Mouse (Mus musculus): Measurements from ENCODE around the gene Tmem229b.
A peak's percentile ranks its signal among the peaks of the same experiment; 100 is the strongest.
"Not testable (repeated sequence)": the region's sequence is repeated elsewhere in the genome, so short reads cannot be mapped to it uniquely, and the experiment has no call there.

The Tmem229b gene

DNA sequence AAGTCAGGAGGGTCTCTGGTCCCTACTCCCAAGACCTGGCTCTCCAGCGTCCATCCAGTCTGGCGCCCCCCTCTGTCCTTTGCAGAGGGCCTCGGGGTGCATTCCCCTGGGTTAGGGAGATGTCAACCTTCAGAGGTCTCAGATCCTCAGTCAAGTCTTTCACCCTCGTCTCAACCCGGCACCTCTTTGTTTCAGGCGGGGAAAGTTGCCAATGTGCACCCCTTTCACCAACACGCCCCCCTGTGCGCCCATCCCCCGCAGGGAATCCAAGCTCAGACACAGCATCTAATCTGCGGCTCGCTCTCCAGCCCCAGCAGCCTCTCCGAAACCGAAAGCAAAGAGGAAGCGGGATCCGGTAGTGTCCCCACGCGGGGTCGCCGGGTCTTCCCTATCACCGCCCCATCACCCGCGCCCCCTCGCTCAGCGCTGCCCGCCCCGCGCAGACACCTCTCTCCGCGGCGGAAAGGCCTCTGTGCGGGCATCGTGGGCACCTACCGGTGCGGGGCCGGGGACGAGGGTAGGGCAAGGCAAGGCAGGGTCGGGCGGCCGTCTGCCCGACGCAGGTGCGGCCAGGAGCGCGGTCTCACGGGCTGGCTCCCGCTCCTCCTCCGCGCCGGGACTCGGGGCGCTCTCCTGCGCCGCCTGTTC, 825 bp downstream of the Tmem229b start:
- DNase-seq (ENCODE audit: extremely low spot score, low spot score): peak; percentile 72

DNA sequence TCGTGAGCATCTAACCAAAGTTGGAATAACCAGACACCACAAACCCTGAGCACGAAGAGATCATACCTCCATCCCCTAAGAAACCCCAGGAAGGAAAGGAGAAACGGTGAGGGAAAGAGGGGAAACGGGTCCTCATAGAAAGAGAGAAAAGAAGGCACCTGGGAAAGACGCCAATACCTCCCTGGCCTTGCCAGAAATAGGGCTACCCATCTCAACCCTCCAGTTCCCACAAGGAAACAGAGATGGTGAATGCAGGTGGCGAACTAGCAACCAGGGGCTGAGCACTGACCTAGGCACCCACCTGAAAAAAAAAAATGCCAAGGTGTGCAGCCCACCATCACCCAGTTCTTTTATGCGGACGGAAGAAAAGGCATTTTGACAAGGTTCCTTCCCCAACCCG, 1.4 kb downstream of the Tmem229b start:
- no peak for DNase-seq (ENCODE audit: extremely low spot score, low spot score)

DNA sequence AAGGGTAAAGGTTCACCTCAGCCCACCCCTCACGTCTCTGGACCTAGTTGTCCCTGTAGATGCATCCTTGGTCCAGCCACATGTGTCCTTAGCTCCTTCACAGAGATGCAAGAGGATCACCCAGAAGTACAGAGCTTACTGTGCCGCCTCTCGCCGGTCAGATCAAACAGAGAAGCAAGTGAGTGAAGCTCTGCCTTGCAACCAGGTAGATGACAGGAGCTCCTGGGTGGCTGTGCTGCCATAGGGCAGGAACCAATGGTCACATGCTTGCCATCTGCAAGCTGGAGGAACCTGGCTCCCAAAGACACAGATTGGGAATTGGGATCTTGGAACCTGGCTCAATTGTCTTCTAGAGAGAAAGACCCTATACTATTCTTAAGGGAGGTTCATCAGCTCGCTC, 2.0 kb downstream of the Tmem229b start:
- DNase-seq (ENCODE audit: extremely low spot score, low spot score): peak; percentile 14

DNA sequence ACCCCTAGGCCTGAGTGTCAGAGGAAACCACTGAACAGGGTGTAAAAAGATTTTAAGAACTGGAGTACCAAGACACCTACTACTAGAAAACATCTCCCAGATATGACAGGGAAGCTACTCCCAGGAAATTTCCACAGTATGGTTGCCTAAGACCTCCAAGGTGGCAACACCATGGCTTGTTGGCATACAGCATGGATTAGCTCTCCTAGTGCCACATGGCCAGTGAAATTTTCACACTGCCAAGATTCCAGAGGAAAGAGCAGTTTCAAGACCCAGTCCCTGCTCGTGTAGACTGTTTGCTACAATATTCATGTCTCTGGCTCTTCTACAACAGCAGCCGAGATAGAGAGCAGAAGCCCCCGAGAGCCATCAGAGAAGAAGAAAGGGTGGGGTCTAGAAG, 4.4 kb downstream of the Tmem229b start:
- DNase-seq (ENCODE audit: extremely low spot score, low spot score): no peak

- no peak for DNase-seq (ENCODE audit: extremely low spot score, low spot score)
These were observed 5.0 kb downstream of the Tmem229b start for GRCm38 (mm10) chr12:79002406-79002805.

- no peak for DNase-seq (ENCODE audit: extremely low spot score, low spot score)
These were observed 10.7 kb downstream of the Tmem229b start for GRCm38 (mm10) chr12:78996711-78997110.

DNA sequence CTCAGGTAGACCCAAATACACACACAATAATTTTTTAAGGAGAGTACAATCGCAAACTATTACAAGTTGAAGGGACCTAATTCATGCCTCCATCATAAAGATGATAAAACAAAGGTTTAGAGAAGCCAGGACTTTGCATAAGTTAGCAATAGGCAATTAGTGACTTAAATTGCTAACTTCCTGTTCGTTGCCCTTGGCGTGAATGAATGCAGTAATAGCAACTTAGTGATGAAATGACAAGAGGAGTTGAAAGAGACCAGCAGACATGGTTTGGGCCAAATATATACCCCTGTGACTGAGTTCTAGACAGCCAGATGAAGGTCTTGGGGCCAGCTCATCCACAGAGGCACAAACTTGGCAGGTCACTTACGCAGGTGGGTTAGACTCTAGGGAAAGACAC, 11.2 kb downstream of the Tmem229b start:
- DNase-seq (ENCODE audit: extremely low spot score, low spot score): no peak

DNA sequence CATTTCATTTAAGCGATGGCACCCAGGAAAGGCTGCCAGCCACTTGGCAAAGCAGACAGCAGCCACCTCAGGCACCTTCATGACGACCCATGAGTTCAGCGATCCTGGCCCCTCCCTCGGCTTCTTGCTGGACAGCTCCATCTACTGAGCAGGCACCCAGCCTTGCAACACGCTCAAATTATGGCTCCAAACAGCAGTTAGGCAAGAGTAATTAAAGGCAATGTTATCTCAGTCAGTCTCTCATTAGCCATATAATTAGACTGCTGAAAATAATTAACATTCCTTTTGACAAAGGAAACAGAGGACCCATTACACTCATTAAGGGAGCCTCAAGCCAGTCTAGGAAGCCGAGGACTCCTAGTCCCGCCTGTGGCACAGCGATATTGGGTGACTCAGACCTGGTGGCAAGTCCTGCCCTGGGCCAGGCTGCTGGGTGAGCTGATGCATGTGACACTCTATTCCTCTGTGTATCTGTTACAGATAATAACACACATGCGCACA, 19.8 kb downstream of the Tmem229b start:
- DNase-seq (ENCODE audit: extremely low spot score, low spot score): no peak

DNA sequence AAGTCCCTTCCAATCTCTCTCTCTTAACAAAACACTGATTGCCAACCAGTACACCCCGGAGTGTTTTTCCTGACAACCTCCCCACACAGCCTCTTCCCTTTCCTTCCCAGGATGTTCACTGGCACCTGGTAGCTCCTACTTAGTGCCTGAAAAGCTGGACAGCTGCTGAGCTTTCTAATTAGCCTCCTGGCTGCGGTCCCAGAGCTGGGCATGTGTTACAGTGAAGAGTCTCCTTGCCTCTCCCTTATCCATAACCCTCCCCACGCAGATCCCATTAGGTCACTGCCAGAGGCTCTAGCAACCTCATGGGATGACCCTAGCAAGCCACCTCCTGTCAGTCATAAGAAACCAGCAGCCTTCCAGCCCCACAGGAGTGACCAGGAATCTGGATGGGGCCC, 23.4 kb downstream of the Tmem229b start:
- DNase-seq (ENCODE audit: extremely low spot score, low spot score): no peak

GRCm38 (mm10) chr12:78983296-78984034, 24.0 kb downstream of the Tmem229b start:
- no peak for DNase-seq (ENCODE audit: extremely low spot score, low spot score)

GRCm38 (mm10) chr12:78981938-78982825, 25.2 kb downstream of the Tmem229b start:
- no peak for DNase-seq (ENCODE audit: extremely low spot score, low spot score)

DNA sequence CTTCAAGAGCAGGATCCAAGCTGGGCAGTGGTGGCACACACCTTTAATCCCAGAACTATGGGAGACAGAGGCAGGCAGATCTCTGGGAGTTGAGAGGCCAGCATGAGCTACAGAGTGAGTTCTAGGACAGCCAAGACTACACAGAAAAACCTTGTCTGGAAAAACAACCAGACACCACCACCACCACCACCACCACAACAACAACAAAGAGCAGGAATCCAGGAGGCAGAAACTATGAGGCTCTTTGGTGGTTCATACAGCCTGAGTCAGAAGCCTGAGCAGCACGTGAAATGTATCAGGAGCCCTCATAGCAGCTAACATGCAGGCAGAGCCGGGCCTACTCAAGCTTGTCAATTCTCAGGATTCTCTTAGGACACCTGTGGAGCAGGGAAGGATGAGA, 26.3 kb downstream of the Tmem229b start:
- no peak for DNase-seq (ENCODE audit: extremely low spot score, low spot score)

DNA sequence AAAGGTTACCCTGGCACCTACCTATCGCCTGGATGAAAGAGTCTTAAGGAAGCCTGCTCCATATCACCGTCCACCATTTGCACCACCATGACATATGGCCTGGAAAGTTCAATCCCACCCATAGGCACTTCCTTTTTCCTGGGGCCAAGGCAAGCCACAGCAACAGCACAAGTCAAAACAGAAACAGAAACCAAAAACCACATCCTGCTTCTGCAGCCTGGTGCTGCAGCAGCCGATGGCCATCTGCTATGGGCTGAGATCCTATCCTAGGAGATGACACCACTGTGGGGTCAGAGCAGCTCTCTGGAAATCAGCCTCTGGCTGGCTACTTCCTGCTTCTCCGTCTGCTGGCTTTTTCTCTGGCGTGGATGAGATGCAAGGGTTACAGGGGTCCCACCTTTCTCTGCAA, 26.7 kb downstream of the Tmem229b start:
- DNase-seq (ENCODE audit: extremely low spot score, low spot score): no peak

GRCm38 (mm10) chr12:78977552-78977951, 29.9 kb downstream of the Tmem229b start:
- no peak for DNase-seq (ENCODE audit: extremely low spot score, low spot score)

- DNase-seq (ENCODE audit: extremely low spot score, low spot score): no peak
These were observed 30.3 kb downstream of the Tmem229b start for GRCm38 (mm10) chr12:78977078-78977477.

- DNase-seq (ENCODE audit: extremely low spot score, low spot score): no peak
These were observed 31.6 kb downstream of the Tmem229b start for GRCm38 (mm10) chr12:78975836-78976235.

- no peak for DNase-seq (ENCODE audit: extremely low spot score, low spot score)
These were observed 32.7 kb downstream of the Tmem229b start for GRCm38 (mm10) chr12:78974767-78975166.

DNA sequence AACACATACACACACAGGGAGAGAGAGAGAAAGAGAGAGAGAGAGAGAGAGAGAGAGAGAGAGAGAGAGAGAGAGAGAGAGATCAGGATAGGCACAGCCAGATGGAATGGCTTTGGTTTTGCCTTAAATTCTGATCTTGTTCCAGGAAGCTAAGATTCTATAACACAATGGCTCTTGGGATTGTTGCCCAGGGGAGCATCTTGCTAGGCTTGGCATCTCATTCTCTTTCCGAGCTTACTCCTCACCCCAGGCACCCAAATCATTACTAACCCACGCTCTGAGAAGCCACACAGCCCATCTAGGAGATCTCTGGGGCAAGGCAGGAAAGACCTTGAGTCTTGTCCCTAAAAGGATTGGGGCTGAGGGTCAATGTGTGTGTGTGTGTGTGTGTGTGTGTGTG, 33.6 kb downstream of the Tmem229b start:
- no peak for DNase-seq (ENCODE audit: extremely low spot score, low spot score)

DNA sequence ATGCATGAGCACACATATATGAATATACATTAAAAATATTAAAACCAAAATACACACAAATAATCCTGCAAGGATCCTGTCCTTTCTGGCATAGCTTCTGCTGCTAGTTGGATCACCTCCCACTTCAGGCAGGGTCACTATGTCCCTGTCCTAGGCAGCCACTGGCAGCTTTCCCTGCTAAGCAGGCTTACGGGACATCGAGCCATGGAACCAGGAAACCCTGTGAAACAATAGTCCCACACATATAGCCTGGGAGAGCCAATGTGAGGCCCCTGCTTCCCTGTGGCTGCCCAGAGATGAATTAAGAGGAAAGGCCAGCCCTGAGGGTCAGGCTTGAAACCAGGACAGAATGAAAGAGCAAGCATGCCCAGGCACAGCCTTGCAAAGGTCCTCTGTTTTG, 35.8 kb downstream of the Tmem229b start:
- no peak for DNase-seq (ENCODE audit: extremely low spot score, low spot score)

GRCm38 (mm10) chr12:78970725-78971124, 36.7 kb downstream of the Tmem229b start:
- DNase-seq (ENCODE audit: extremely low spot score, low spot score): no peak

DNA sequence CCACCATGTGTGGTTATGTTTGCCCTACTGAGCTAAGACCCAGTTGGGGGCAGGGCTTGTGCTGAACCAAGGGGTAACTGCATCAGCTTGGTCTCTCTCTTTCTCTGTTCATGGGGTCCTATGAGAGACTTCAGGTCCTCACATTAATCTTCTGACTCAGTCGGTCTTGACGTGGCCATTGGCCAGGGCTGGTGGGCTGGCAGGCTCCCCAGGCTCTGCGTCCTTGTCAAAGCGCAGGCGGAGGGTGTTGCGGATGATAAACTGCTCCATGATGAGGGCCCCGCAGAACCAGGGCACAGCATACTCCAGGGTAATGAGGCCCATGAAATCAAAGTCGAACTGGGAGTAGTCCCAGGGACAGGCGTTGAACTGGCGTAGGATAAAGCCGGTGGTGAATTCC, 42.9 kb downstream of the Tmem229b start:
- not testable (repeated sequence) for DNase-seq (ENCODE audit: extremely low spot score, low spot score)

GRCm38 (mm10) chr12:78956405-78956804, 51.0 kb downstream of the Tmem229b start:
- no peak for DNase-seq (ENCODE audit: extremely low spot score, low spot score)
